Mouse (Mus musculus): ENCODE results near the gene C77080. TPM values are rescaled to one million over a fixed set of nuclear protein-coding genes. Genes with fewer than 3 reads are reported as not detected.

The C77080 gene
- 3.2 and 3.6 TPM in 2 replicates for polyA plus RNA-seq (2014; fragmentation: Nextera tagmentation; extraction: Ambion mirVana)

DNA sequence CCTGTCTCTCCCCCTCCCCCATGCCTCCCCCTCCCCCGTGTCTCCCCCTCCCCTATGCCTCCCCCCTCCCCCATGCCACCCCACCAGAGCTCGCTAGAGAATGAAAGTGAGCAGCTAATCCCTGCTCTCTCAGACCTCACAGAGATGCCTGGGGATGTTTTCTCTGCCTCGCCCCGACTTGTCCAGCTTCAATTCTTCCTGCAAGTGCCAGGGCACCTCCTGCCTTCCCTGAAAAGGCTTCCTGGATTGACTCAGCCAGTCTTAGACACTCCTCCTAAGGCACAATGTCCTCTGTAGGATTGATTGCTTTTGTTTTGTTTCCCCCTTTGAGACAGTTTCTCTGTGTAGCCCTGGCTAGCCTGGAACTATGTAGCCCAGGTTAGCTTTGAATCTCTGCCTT lies at the start of gene C77080:
Gene C77080 (minus strand): TSS at position 209 of the 400 bp plus-strand sequence.
- Histone ChIP-seq H3K9ac (ENCODE audit: low read depth, low read length) (no peak within 1 kb of the TSS), H3K9me3 (ENCODE audit: control insufficient read depth, low read length) (no peaks in the 10 kb centered on the region), H3K4me2 (replicated peaks; ENCODE audit: low read depth, low read length) (no peak within 1 kb of the TSS), H3K27me3 (ENCODE audit: control insufficient read depth, insufficient read depth, low read length) (no peaks in the 10 kb centered on the region), H3K4me1 (replicated peaks; ENCODE audit: control insufficient read depth, insufficient read depth, low read length) (peaks cover 5% of the 10 kb centered on the region), H3K4me3 (ENCODE audit: low read depth, low read length) (no peak within 1 kb of the TSS), H3K27ac (ENCODE audit: low read depth, low read length) (no peak within 1 kb of the TSS), H3K36me3 (ENCODE audit: control insufficient read depth, insufficient read depth, low read length) (no peaks in the 10 kb centered on the region)
- 24% methylated on average over 2 of the region's 4 CpGs for WGBS
- no peak for DNase-seq (ENCODE audit: low spot score)
- ATAC-seq (ENCODE audit: low FRiP score): no peak

GRCm38 (mm10) chr4:129307936-129308335 lies 46.7 kb upstream of the C77080 start:
- H3K9me3 ChIP-seq (ENCODE audit: control insufficient read depth, low read length): no peaks in the 10 kb centered on the region
- no peak overlapping the region for H3K9ac ChIP-seq (ENCODE audit: low read depth, low read length)
- H3K36me3 ChIP-seq (ENCODE audit: control insufficient read depth, insufficient read depth, low read length): peaks cover 20% of the 10 kb centered on the region
- no peaks in the 10 kb centered on the region for H3K4me1 ChIP-seq (replicated peaks; ENCODE audit: control insufficient read depth, insufficient read depth, low read length)
- ATAC-seq (ENCODE audit: low FRiP score) (no peak), DNase-seq (ENCODE audit: low spot score) (no peak)
- WGBS: 93% methylated on average over 1 of the region's 1 CpGs
- no peak overlapping the region for H3K4me2 ChIP-seq (replicated peaks; ENCODE audit: low read depth, low read length)
- no peak overlapping the region for H3K27ac ChIP-seq (ENCODE audit: low read depth, low read length)
- no peak overlapping the region for H3K4me3 ChIP-seq (ENCODE audit: low read depth, low read length)
- no peaks in the 10 kb centered on the region for H3K27me3 ChIP-seq (ENCODE audit: control insufficient read depth, insufficient read depth, low read length)

DNA sequence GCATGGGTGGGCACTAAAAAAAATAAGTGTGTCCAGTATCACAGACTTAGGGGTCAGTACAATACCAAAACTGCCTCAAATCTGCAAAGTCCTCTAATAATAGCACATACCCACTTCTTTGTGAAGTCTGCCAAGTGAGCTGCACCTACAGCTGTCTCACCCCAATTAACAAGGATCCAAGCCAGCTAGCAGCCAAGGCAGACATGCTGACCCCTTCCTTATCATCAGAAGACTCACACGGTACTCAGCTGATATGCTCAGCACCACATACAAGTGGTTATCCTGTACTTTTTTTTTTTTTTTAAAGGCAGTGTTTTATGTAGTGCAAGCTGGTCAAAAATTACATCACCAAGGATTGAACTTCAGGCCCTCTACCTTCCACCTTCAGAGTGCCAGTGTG lies 43.1 kb upstream of the C77080 start:
- Histone ChIP-seq H3K4me3 (ENCODE audit: low read depth, low read length) (no peak overlapping the region), H3K4me2 (replicated peaks; ENCODE audit: low read depth, low read length) (no peak overlapping the region), H3K36me3 (ENCODE audit: control insufficient read depth, insufficient read depth, low read length) (peaks cover 9% of the 10 kb centered on the region), H3K27me3 (ENCODE audit: control insufficient read depth, insufficient read depth, low read length) (no peaks in the 10 kb centered on the region), H3K9ac (ENCODE audit: low read depth, low read length) (no peak overlapping the region), H3K27ac (ENCODE audit: low read depth, low read length) (no peak overlapping the region), H3K4me1 (replicated peaks; ENCODE audit: control insufficient read depth, insufficient read depth, low read length) (no peaks in the 10 kb centered on the region), H3K9me3 (ENCODE audit: control insufficient read depth, low read length) (no peaks in the 10 kb centered on the region)
- ATAC-seq (ENCODE audit: low FRiP score): no peak
- no peak for DNase-seq (ENCODE audit: low spot score)
- WGBS: 84% methylated on average over 1 of the region's 1 CpGs

GRCm38 (mm10) chr4:129303816-129304215 lies 42.6 kb upstream of the C77080 start:
- H3K27me3 ChIP-seq (ENCODE audit: control insufficient read depth, insufficient read depth, low read length): no peaks in the 10 kb centered on the region
- no peak for DNase-seq (ENCODE audit: low spot score)
- no peak overlapping the region for H3K9ac ChIP-seq (ENCODE audit: low read depth, low read length)
- H3K27ac ChIP-seq (ENCODE audit: low read depth, low read length): no peak overlapping the region
- no peak overlapping the region for H3K4me2 ChIP-seq (replicated peaks; ENCODE audit: low read depth, low read length)
- no peak overlapping the region for H3K4me3 ChIP-seq (ENCODE audit: low read depth, low read length)
- 89% methylated on average over 9 of the region's 9 CpGs for WGBS
- no peaks in the 10 kb centered on the region for H3K4me1 ChIP-seq (replicated peaks; ENCODE audit: control insufficient read depth, insufficient read depth, low read length)
- peaks cover 8% of the 10 kb centered on the region for H3K36me3 ChIP-seq (ENCODE audit: control insufficient read depth, insufficient read depth, low read length)
- no peaks in the 10 kb centered on the region for H3K9me3 ChIP-seq (ENCODE audit: control insufficient read depth, low read length)
- no peak for ATAC-seq (ENCODE audit: low FRiP score)

- no peak overlapping the region for H3K27ac ChIP-seq (ENCODE audit: low read depth, low read length)
- peaks cover 7% of the 10 kb centered on the region for H3K36me3 ChIP-seq (ENCODE audit: control insufficient read depth, insufficient read depth, low read length)
- H3K9ac ChIP-seq (ENCODE audit: low read depth, low read length): no peak overlapping the region
- no peaks in the 10 kb centered on the region for H3K27me3 ChIP-seq (ENCODE audit: control insufficient read depth, insufficient read depth, low read length)
- no peaks in the 10 kb centered on the region for H3K9me3 ChIP-seq (ENCODE audit: control insufficient read depth, low read length)
- ATAC-seq (ENCODE audit: low FRiP score): no peak
- H3K4me2 ChIP-seq (replicated peaks; ENCODE audit: low read depth, low read length): no peak overlapping the region
- 66% methylated on average over 5 of the region's 5 CpGs for WGBS
- no peak for DNase-seq (ENCODE audit: low spot score)
- H3K4me3 ChIP-seq (ENCODE audit: low read depth, low read length): no peak overlapping the region
- no peaks in the 10 kb centered on the region for H3K4me1 ChIP-seq (replicated peaks; ENCODE audit: control insufficient read depth, insufficient read depth, low read length)
These were observed 42.2 kb upstream of the C77080 start for GRCm38 (mm10) chr4:129303401-129303800.

DNA sequence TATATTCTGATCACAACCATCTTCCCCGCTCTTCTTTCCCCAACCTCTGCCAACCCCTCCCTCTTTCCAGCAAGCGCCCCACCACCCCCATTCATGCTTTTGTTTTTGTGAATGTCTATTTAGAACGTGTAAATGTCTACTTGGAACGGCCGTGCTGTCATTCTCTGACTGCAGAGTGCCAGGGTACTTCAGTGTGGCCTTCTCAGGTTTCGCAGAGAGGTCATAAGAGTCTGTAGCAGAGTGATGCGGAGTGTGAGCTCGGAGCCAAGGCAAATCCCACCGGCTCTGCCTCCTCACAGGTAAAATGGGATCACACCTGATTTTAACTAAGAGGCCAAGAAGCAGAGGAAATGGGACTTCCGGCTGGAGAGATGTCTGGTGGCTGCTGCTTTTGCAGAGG lies 37.9 kb upstream of the C77080 start:
- WGBS: 54% methylated on average over 10 of the region's 10 CpGs
- no peak overlapping the region for H3K27ac ChIP-seq (ENCODE audit: low read depth, low read length)
- no peak for DNase-seq (ENCODE audit: low spot score)

GRCm38 (mm10) chr4:129297724-129298123 lies 36.5 kb upstream of the C77080 start:
- ATAC-seq (ENCODE audit: low FRiP score) (no peak), DNase-seq (ENCODE audit: low spot score) (no peak)
- Histone ChIP-seq H3K9me3 (ENCODE audit: control insufficient read depth, low read length) (no peaks in the 10 kb centered on the region), H3K27ac (ENCODE audit: low read depth, low read length) (no peak overlapping the region), H3K4me2 (replicated peaks; ENCODE audit: low read depth, low read length) (no peak overlapping the region), H3K4me1 (replicated peaks; ENCODE audit: control insufficient read depth, insufficient read depth, low read length) (no peaks in the 10 kb centered on the region), H3K36me3 (ENCODE audit: control insufficient read depth, insufficient read depth, low read length) (no peaks in the 10 kb centered on the region), H3K4me3 (ENCODE audit: low read depth, low read length) (no peak overlapping the region), H3K9ac (ENCODE audit: low read depth, low read length) (no peak overlapping the region), H3K27me3 (ENCODE audit: control insufficient read depth, insufficient read depth, low read length) (no peaks in the 10 kb centered on the region)
- 89% methylated on average over 4 of the region's 4 CpGs for WGBS

More for the DNA sequence above, 37.9 kb upstream of the C77080 start:
- Histone ChIP-seq H3K9ac (ENCODE audit: low read depth, low read length) (no peak overlapping the region), H3K9me3 (ENCODE audit: control insufficient read depth, low read length) (no peaks in the 10 kb centered on the region), H3K4me1 (replicated peaks; ENCODE audit: control insufficient read depth, insufficient read depth, low read length) (no peaks in the 10 kb centered on the region), H3K36me3 (ENCODE audit: control insufficient read depth, insufficient read depth, low read length) (no peaks in the 10 kb centered on the region), H3K4me3 (ENCODE audit: low read depth, low read length) (no peak overlapping the region), H3K27me3 (ENCODE audit: control insufficient read depth, insufficient read depth, low read length) (no peaks in the 10 kb centered on the region), H3K4me2 (replicated peaks; ENCODE audit: low read depth, low read length) (no peak overlapping the region)
- no peak for ATAC-seq (ENCODE audit: low FRiP score)

DNA sequence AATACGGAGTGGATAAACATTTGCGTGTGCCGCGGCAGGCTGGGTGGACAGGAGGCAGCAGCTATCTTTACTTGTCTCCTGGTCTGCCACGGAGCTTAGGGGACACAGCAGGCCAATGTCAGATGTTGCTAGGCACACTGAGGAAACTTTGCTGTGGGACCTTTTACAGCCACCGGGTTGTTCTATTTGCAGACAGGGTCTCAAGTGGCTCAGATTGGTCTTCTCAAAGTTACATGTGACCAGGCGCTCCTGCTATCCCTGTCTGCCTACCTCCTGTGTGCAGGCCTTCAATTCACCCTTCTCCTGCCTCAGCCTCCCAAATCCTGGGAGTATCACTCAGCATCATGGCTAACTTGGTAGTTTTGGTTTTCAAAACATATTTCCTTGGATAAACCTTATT lies 34.9 kb upstream of the C77080 start:
- no peak overlapping the region for H3K4me2 ChIP-seq (replicated peaks; ENCODE audit: low read depth, low read length)
- H3K9me3 ChIP-seq (ENCODE audit: control insufficient read depth, low read length): no peaks in the 10 kb centered on the region
- no peak overlapping the region for H3K27ac ChIP-seq (ENCODE audit: low read depth, low read length)
- ATAC-seq (ENCODE audit: low FRiP score) (no peak), DNase-seq (ENCODE audit: low spot score) (no peak)
- no peaks in the 10 kb centered on the region for H3K4me1 ChIP-seq (replicated peaks; ENCODE audit: control insufficient read depth, insufficient read depth, low read length)
- H3K9ac ChIP-seq (ENCODE audit: low read depth, low read length): no peak overlapping the region
- 91% methylated on average over 7 of the region's 7 CpGs for WGBS
- H3K4me3 ChIP-seq (ENCODE audit: low read depth, low read length): no peak overlapping the region
- H3K27me3 ChIP-seq (ENCODE audit: control insufficient read depth, insufficient read depth, low read length): no peaks in the 10 kb centered on the region
- H3K36me3 ChIP-seq (ENCODE audit: control insufficient read depth, insufficient read depth, low read length): no peaks in the 10 kb centered on the region

DNA sequence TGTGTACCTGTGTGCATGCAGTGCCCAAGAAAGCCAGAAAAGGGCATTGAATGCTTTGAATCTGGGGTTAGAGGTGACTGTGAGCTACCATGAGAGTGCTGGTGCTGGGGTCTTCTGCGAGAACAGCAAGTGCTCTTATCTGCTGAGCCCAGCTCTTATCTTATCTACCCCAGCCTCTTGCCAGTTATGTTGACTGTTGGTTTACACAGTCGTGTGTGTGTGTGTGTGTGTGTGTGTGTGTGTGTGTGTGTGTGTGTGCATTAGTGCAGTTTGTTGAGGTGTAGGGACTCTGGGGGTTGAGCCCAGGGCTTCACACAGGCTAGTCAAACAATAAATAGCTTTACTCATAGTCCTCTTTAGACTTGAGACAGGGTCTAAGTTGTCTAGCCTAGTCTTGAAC lies 34.0 kb upstream of the C77080 start:
- H3K4me3 ChIP-seq (ENCODE audit: low read depth, low read length): no peak overlapping the region
- no peak overlapping the region for H3K4me2 ChIP-seq (replicated peaks; ENCODE audit: low read depth, low read length)
- H3K27ac ChIP-seq (ENCODE audit: low read depth, low read length): no peak overlapping the region
- no peaks in the 10 kb centered on the region for H3K27me3 ChIP-seq (ENCODE audit: control insufficient read depth, insufficient read depth, low read length)
- H3K4me1 ChIP-seq (replicated peaks; ENCODE audit: control insufficient read depth, insufficient read depth, low read length): no peaks in the 10 kb centered on the region
- H3K9ac ChIP-seq (ENCODE audit: low read depth, low read length): no peak overlapping the region
- DNase-seq (ENCODE audit: low spot score) (no peak), ATAC-seq (ENCODE audit: low FRiP score) (no peak)
- no peaks in the 10 kb centered on the region for H3K36me3 ChIP-seq (ENCODE audit: control insufficient read depth, insufficient read depth, low read length)
- 69% methylated on average over 2 of the region's 2 CpGs for WGBS
- H3K9me3 ChIP-seq (ENCODE audit: control insufficient read depth, low read length): no peaks in the 10 kb centered on the region

Data from hindbrain, embryonic 11.5 days (tissue).